Mouse (Mus musculus) CH12.LX (cell line): ENCODE data around the gene Pcgf6. TPM values are rescaled to one million over a fixed set of nuclear protein-coding genes. Genes with fewer than 3 reads are reported as not detected.
A peak's percentile ranks its signal among the peaks of the same experiment; 100 is the strongest.
"Not testable (repeated sequence)": the region's sequence is repeated elsewhere in the genome, so short reads cannot be mapped to it uniquely, and the experiment has no call there.

Experiments
- DNase-seq: peaks from one replicate; pipeline ENCODE4 v3.0.0-alpha.2; 2013; ENCODE audit errors: extremely low read depth
- H3K27ac ChIP-seq: 2 replicates; pipeline ENCODE4 v1.5.1; 2012; ENCODE audit warnings: low read depth, mild to moderate bottlenecking, control low read depth, moderate library complexity; ENCODE audit not compliant: insufficient read depth
- H3K27me3 ChIP-seq: replicated peaks from 2 replicates; pipeline ENCODE3; 2012; ENCODE audit warnings: inconsistent platforms
- H3K36me3 ChIP-seq, 2 experiments: replicated peaks in 1 of 2; 2 replicates each; pipeline versions ENCODE3 to v1.6.1; 2012; ENCODE audit warnings: inconsistent platforms in 1 of 2, low read length in 1 of 2, mild to moderate bottlenecking in 1 of 2, mixed read lengths in 1 of 2, moderate library complexity in 1 of 2; ENCODE audit not compliant: control insufficient read depth in 1 of 2, insufficient read depth in 1 of 2
- H3K4me1 ChIP-seq, 2 experiments: 2 replicates each; pipeline ENCODE4 v1.6.1; 2012; ENCODE audit warnings: inconsistent platforms in 1 of 2, moderate library complexity in 1 of 2; ENCODE audit not compliant: insufficient read depth in 2 of 2, control insufficient read depth in 1 of 2
- H3K4me2 ChIP-seq: 2 replicates; pipeline ENCODE4 v1.6.1; 2012; ENCODE audit warnings: low read depth, mild to moderate bottlenecking, control low read depth; ENCODE audit not compliant: poor library complexity, insufficient read depth, severe bottlenecking
- H3K4me3 ChIP-seq, 3 experiments: fragments of 150-350 bp in 1 of 3; sonication (generic) in 1 of 3; replicated peaks in 1 of 3; 2 replicates each; pipeline versions ENCODE3 to v1.5.1; 2011 to 2012; ENCODE audit warnings: low read depth in 2 of 3, low read length in 2 of 3, mild to moderate bottlenecking in 2 of 3, moderate library complexity in 2 of 3, control low read depth in 1 of 3, improper control_type of control experiment in 1 of 3, inconsistent platforms in 1 of 3, mixed read lengths in 1 of 3; ENCODE audit not compliant: poor library complexity in 1 of 3
- H3K79me2 ChIP-seq: replicated peaks from 2 replicates; pipeline ENCODE4 v1.6.1; 2012; ENCODE audit warnings: mild to moderate bottlenecking, moderate library complexity; ENCODE audit not compliant: control insufficient read depth, poor library complexity, insufficient read depth, severe bottlenecking; ENCODE audit errors: extremely low read depth
- H3K9ac ChIP-seq: 2 replicates; pipeline ENCODE4 v1.6.1; 2012; ENCODE audit warnings: low read depth, mild to moderate bottlenecking, control low read depth, moderate library complexity; ENCODE audit not compliant: insufficient read depth
- H3K9me3 ChIP-seq: replicated peaks from 2 replicates; pipeline ENCODE3; 2012; ENCODE audit warnings: low read length, inconsistent platforms, mixed read lengths
- CHD2 ChIP-seq: IDR thresholded peaks from 2 replicates; pipeline ENCODE4 v1.6.1; 2011; ENCODE audit warnings: low read length, improper control_type of control experiment
- CTCF ChIP-seq, 2 experiments: IDR thresholded peaks in 1 of 2; conservative IDR thresholded peaks in 1 of 2; 2 replicates each; pipeline ENCODE4 v1.5.1; 2011 to 2012; ENCODE audit warnings: low read depth in 2 of 2, low read length in 2 of 2, improper control_type of control experiment in 1 of 2, inconsistent platforms in 1 of 2, mild to moderate bottlenecking in 1 of 2, moderate library complexity in 1 of 2
- EP300 ChIP-seq: IDR thresholded peaks from 2 replicates; pipeline ENCODE4 v1.6.1; 2011; ENCODE audit warnings: low read length, improper control_type of control experiment
- JUND ChIP-seq: conservative IDR thresholded peaks from 2 replicates; pipeline ENCODE4 v1.6.1; 2011; ENCODE audit warnings: low read depth, low read length, improper control_type of control experiment
- MAFK ChIP-seq: IDR thresholded peaks from 2 replicates; pipeline ENCODE4 v1.6.1; 2011; ENCODE audit warnings: low read length, improper control_type of control experiment; ENCODE audit not compliant: insufficient replicate concordance
- MAX ChIP-seq: IDR thresholded peaks from 2 replicates; pipeline ENCODE4 v1.6.1; 2011; ENCODE audit warnings: low read length, improper control_type of control experiment
- TBP ChIP-seq: conservative IDR thresholded peaks from 2 replicates; pipeline ENCODE4 v1.6.1; 2011; ENCODE audit warnings: low read depth, low read length, improper control_type of control experiment
- USF1 ChIP-seq: IDR thresholded peaks from 2 replicates; pipeline ENCODE4 v1.6.1; 2014; ENCODE audit warnings: low read depth, mild to moderate bottlenecking, inconsistent platforms, low read length, improper control_type of control experiment
- ZKSCAN1 ChIP-seq: IDR thresholded peaks from 2 replicates; pipeline ENCODE4 v1.6.1; 2012; ENCODE audit warnings: low read depth, inconsistent platforms, low read length, improper control_type of control experiment, borderline replicate concordance
- dilution Hi-C: fragments of 300-500 bp; cut with MboI; formaldehyde crosslinking; loops from 2 replicates; pipeline ENCODE4 v1.14.3; 2020; ENCODE audit warnings: low sequenced_read_pairs; ENCODE audit not compliant: extremely low pct_unique_long_range_greater_than_20kb, extremely low pct_ligation_motif_present
- in situ Hi-C: fragments of 300-500 bp; cut with MboI; formaldehyde crosslinking; loops from 3 replicates; pipeline ENCODE4 v1.14.3; 2019; ENCODE audit warnings: low sequenced_read_pairs, low pct_ligation_motif_present, low pct_unique_long_range_greater_than_20kb, mixed read lengths
- polyA plus RNA-seq: library from polyadenylated mRNA; unstranded; fragments of >175 nt; gene quantifications from 2 replicates; pipeline ENCODE4 v1.2.1, GENCODE M21; 2012; ENCODE audit warnings: low read depth; ENCODE audit not compliant: insufficient read length
- total RNA-seq, 2 experiments: library from RNA; depleted of rRNA; stranded (reverse); fragments of 300-350 nt in 1 of 2; fragments of >200 nt in 1 of 2; gene quantifications; 2 replicates each; pipeline ENCODE4 v1.2.3; 2012 to 2014

Gene Pcgf6
- total and polyA plus RNA-seq, 3 experiments = 17.3 to 43.8 (median 39.7) TPM

DNA sequence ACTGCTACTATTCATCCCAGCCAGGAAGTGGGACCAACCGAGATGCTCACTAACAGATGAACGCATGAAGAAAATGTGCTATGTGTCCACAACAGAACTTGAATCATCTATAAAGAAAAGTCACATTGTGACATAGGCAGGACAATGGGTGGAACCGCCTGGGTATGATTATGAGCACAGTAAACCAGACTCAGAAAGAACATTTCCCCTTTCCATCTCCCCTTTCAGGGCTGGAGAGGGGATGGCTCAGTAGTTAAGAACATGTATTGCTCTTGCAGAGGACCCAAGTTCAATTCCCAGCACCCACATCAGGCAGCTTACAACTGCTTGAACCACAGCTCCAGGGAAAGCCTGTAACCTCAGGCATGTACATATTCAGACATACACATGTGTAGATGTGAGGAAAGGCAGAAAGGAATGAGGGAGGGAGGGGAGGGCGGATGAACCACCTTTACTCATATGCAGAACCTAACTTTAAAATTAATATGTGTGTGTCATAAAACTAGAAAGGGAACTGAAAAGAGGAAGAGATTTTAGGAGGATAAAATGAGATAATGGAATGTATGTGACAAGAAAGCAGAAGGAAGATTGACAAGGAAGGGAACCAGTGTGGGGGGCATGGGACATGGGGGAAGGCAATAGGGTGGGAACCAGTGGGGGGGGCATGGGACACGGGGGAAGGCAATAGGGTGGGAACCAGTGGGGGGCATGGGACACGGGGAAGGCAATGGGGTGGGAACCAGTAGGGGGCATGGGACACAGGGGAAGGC lies 46.8 kb downstream of the Pcgf6 start:
- Histone ChIP-seq H3K27me3 (no peaks in the 10 kb centered on the region), H3K4me2 (no peak overlapping the region), H3K4me1 (peaks cover 7 to 11% of the 10 kb centered on the region in 2 experiments), H3K9me3 (no peaks in the 10 kb centered on the region), H3K79me2 (no peaks in the 10 kb centered on the region), H3K4me3 (no peak overlapping the region), H3K36me3 (no peaks in the 10 kb centered on the region), H3K9ac (no peak overlapping the region), H3K27ac (no peak overlapping the region)
- in situ Hi-C loops = no loop called here
- TF ChIP-seq EP300 (0 out of 2 replicates have a peak, but pooled peaks have one; percentile 36), JUND (no peak)
- DNase-seq = peak; percentile 19
- dilution Hi-C loops = no loop called here

- peaks cover 7 to 19% of the 10 kb centered on the region in 2 experiments for H3K4me1 ChIP-seq
- DNase-seq, H3K4me3 ChIP-seq, H3K4me2 ChIP-seq, H3K36me3 ChIP-seq, dilution Hi-C loops, H3K27ac ChIP-seq, H3K79me2 ChIP-seq, H3K9me3 ChIP-seq, in situ Hi-C loops, H3K27me3 ChIP-seq, H3K9ac ChIP-seq: not testable (repeated sequence)
Measured at GRCm38 (mm10) chr19:47000357-47000756, 50.3 kb downstream of the Pcgf6 start.

GRCm38 (mm10) chr19:46999753-47000152 lies 51.0 kb downstream of the Pcgf6 start:
- in situ Hi-C loops = loop anchor here (10.0 kb wide), 1 partner anchor 325 kb away; the partner anchor contains the start of gene Cyp17a1
- Histone ChIP-seq H3K9me3 (no peaks in the 10 kb centered on the region), H3K4me1 (peaks cover 7 to 16% of the 10 kb centered on the region in 2 experiments), H3K27ac (no peak overlapping the region), H3K9ac (no peak overlapping the region), H3K4me3 (no peak overlapping the region), H3K4me2 (no peak overlapping the region), H3K27me3 (no peaks in the 10 kb centered on the region), H3K36me3 (no peaks in the 10 kb centered on the region), H3K79me2 (no peaks in the 10 kb centered on the region)
- TF ChIP-seq MAFK (no peak), ZKSCAN1 (no peak), MAX (no peak), CTCF (conservative IDR thresholded peaks at IDR 0.05 in 1 of 2, IDR thresholded peaks at IDR 0.05 in 1 of 2; ENCODE audit: low read depth in 2 of 2, low read length in 2 of 2) (no peak), TBP (no peak), CHD2 (no peak), USF1 (no peak)
- no peak for DNase-seq
- dilution Hi-C loops = no loop called here
